Mouse (Mus musculus) C2C12 (cell line): Measurements from ENCODE around the gene Tex22. TPM values are rescaled to one million over a fixed set of nuclear protein-coding genes. Genes with fewer than 3 reads are reported as not detected.
A peak's percentile ranks its signal among the peaks of the same experiment; 100 is the strongest.

Experiments
- H3K27me3 ChIP-seq: one replicate; pipeline ENCODE4 v1.6.1; 2011; ENCODE audit not compliant: control insufficient read depth, insufficient read depth, insufficient read length
- H3K36me3 ChIP-seq: one replicate; pipeline ENCODE4 v1.6.1; 2011; ENCODE audit not compliant: control insufficient read depth, insufficient read depth
- H3K4me3 ChIP-seq: one replicate; pipeline ENCODE4 v1.5.1; 2011; ENCODE audit warnings: mild to moderate bottlenecking, control low read depth; ENCODE audit not compliant: poor library complexity, insufficient read depth, severe bottlenecking
- H3K79me2 ChIP-seq: one replicate; pipeline ENCODE4 v1.6.1; 2011; ENCODE audit not compliant: control insufficient read depth, insufficient read depth
- H3K79me3 ChIP-seq: one replicate; pipeline ENCODE4 v1.6.1; 2011; ENCODE audit warnings: low read depth, control low read depth
- H3ac ChIP-seq: one replicate; pipeline ENCODE3; 2011; ENCODE audit warnings: low read depth; ENCODE audit not compliant: control insufficient read depth, insufficient read length
- CEBPB ChIP-seq: IDR thresholded peaks from one replicate; pipeline ENCODE4 v1.6.1; 2011; ENCODE audit warnings: low read depth, mild to moderate bottlenecking, control low read depth, moderate library complexity
- CTCF ChIP-seq: IDR thresholded peaks from one replicate; pipeline ENCODE4 v1.5.1; 2011; ENCODE audit not compliant: control insufficient read depth, insufficient read depth, insufficient read length
- FOSL1 ChIP-seq: IDR thresholded peaks from one replicate; pipeline ENCODE4 v1.8.0; 2011; ENCODE audit warnings: mild to moderate bottlenecking, low read length; ENCODE audit not compliant: poor library complexity, insufficient read depth, severe bottlenecking
- MAX ChIP-seq: IDR thresholded peaks from one replicate; pipeline ENCODE4 v1.6.1; 2011; ENCODE audit warnings: mild to moderate bottlenecking, control low read depth
- MYOD1 ChIP-seq: IDR thresholded peaks from one replicate; pipeline ENCODE4 v1.6.1; 2011; ENCODE audit warnings: low read depth; ENCODE audit not compliant: control insufficient read depth, insufficient read length
- MYOG ChIP-seq: IDR thresholded peaks from one replicate; pipeline ENCODE4 v1.6.1; 2011; ENCODE audit not compliant: control insufficient read depth, insufficient read length; ENCODE audit errors: extremely low read depth
- USF1 ChIP-seq: IDR thresholded peaks from one replicate; pipeline ENCODE4 v1.6.1; 2011; ENCODE audit warnings: low read depth, mild to moderate bottlenecking, control low read depth, moderate library complexity
- polyA plus RNA-seq: library from polyadenylated mRNA; unstranded; fragments of >200 nt; fragmentation: generic; extraction: Trizol; gene quantifications from one replicate; pipeline ENCODE4 v1.2.1, GENCODE M21; 2012; ENCODE audit warnings: missing spikeins

Gene Tex22
- polyA plus RNA-seq, 1 experiment = not detected

- no peaks in the 10 kb centered on the region for H3K79me3 ChIP-seq
- no peaks in the 10 kb centered on the region for H3K79me2 ChIP-seq
- H3K4me3 ChIP-seq = no peak overlapping the region
- no peak overlapping the region for H3ac ChIP-seq
- TF ChIP-seq CTCF (no peak), MYOD1 (peak; percentile 17), MAX (no peak), FOSL1 (no peak)
- peaks cover 64% of the 10 kb centered on the region for H3K36me3 ChIP-seq
- no peaks in the 10 kb centered on the region for H3K27me3 ChIP-seq
Observed at GRCm38 (mm10) chr12:113061606-113062005, 12.7 kb upstream of the Tex22 start.

- Histone ChIP-seq H3K27me3 (no peaks in the 10 kb centered on the region), H3K36me3 (peaks cover 64% of the 10 kb centered on the region), H3K79me2 (no peaks in the 10 kb centered on the region), H3ac (no peak overlapping the region), H3K79me3 (no peaks in the 10 kb centered on the region), H3K4me3 (no peak overlapping the region)
- TF ChIP-seq CTCF (peak; percentile 89), FOSL1 (no peak), MYOG (no peak), CEBPB (no peak), MYOD1 (peak; percentile 99)
Observed at GRCm38 (mm10) chr12:113062201-113062600, 12.1 kb upstream of the Tex22 start.

- Histone ChIP-seq H3K4me3 (no peak overlapping the region), H3K36me3 (peaks cover 54% of the 10 kb centered on the region), H3K79me2 (no peaks in the 10 kb centered on the region), H3K79me3 (no peaks in the 10 kb centered on the region), H3ac (no peak overlapping the region), H3K27me3 (no peaks in the 10 kb centered on the region)
- TF ChIP-seq MYOG (no peak), CTCF (no peak), CEBPB (no peak), FOSL1 (no peak), MAX (no peak), USF1 (no peak), MYOD1 (no peak)
Observed at GRCm38 (mm10) chr12:113063700-113064099, 10.6 kb upstream of the Tex22 start.

GRCm38 (mm10) chr12:113068002-113068401 is 6.3 kb upstream of the Tex22 start:
- H3ac ChIP-seq = no peak overlapping the region
- no peak overlapping the region for H3K4me3 ChIP-seq
- H3K79me3 ChIP-seq = no peaks in the 10 kb centered on the region
- TF ChIP-seq MYOG = no peak
- TF ChIP-seq MYOD1 = no peak
- TF ChIP-seq CEBPB = no peak
- no peak for TF ChIP-seq MAX
- TF ChIP-seq CTCF = no peak
- TF ChIP-seq USF1 = no peak
- TF ChIP-seq FOSL1 = no peak
- no peaks in the 10 kb centered on the region for H3K27me3 ChIP-seq
- H3K36me3 ChIP-seq = peaks cover 60% of the 10 kb centered on the region
- H3K79me2 ChIP-seq = no peaks in the 10 kb centered on the region

- Histone ChIP-seq H3K36me3 (peaks cover 54% of the 10 kb centered on the region), H3ac (no peak overlapping the region), H3K4me3 (no peak overlapping the region), H3K79me3 (no peaks in the 10 kb centered on the region), H3K27me3 (no peaks in the 10 kb centered on the region), H3K79me2 (no peaks in the 10 kb centered on the region)
- TF ChIP-seq CTCF (no peak), MYOD1 (no peak), MYOG (no peak), FOSL1 (no peak), CEBPB (no peak), MAX (no peak), USF1 (no peak)
Observed at GRCm38 (mm10) chr12:113069389-113069788, 4.9 kb upstream of the Tex22 start.

GRCm38 (mm10) chr12:113071321-113071720 is 3.0 kb upstream of the Tex22 start:
- Histone ChIP-seq H3K36me3 (peaks cover 55% of the 10 kb centered on the region), H3K4me3 (no peak overlapping the region), H3K79me3 (no peaks in the 10 kb centered on the region), H3ac (no peak overlapping the region), H3K79me2 (no peaks in the 10 kb centered on the region), H3K27me3 (no peaks in the 10 kb centered on the region)
- TF ChIP-seq CTCF (no peak), MAX (no peak)
